Mouse (Mus musculus) cerebellum, adult 2 months (tissue): Measurements from ENCODE around the gene Spata31d1b.

ENCODE experiments used
- CTCF ChIP-seq: fragments of 200-500 bp; IDR thresholded peaks from 2 replicates; pipeline ENCODE4 v1.5.1; 2011; ENCODE audit warnings: low read depth, mild to moderate bottlenecking, control low read depth, low read length, moderate library complexity, borderline replicate concordance; ENCODE audit not compliant: insufficient read depth
- POLR2A ChIP-seq: fragments of 200-500 bp; IDR thresholded peaks from 2 replicates; pipeline ENCODE4 v1.6.1; 2011; ENCODE audit warnings: low read length, control low read depth, borderline replicate concordance; ENCODE audit not compliant: insufficient read depth

DNA sequence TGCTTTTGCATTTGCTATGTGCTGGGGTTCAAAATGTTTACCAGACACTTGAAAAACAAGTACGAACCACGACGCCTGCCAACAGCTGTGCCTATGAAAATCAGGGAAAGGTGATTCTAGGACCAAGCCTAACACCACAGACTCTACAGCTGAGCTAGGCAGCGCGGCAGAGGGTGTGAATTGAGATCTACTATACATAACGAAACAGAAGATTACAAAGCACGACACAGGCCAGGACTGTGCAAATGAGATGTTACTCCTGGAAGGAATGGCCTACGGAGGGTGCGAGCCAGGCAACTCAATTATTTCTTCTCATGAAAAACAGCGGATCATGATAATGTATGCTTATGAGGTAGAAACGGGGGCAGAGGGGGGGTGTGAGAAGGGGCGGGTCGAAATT is 56.4 kb downstream of the Spata31d1b start:
- TF ChIP-seq CTCF (no peak), POLR2A (no peak)
